In the genomic region with DNA sequence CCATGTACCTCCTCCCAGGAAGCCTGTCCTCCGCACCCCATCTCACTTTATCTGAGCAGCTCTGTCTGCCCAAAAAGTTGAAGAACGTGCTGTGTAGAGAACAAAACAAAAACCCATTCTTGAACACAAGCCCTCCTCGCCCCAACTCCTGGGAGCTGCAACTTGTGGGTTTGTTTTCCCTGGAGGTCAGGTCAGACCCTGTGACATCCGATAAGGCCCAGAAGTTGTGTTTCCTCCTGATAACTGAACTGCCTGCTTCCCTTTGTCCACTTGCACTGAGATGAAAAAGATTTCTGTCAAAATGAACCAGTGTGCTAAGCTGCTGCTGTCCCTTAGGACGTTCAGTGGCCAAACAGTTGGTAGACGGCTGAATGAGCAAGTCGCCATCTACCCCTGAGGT, we compare ENCODE assay signal across 11 mouse cellular contexts. TPM values are rescaled to one million over a fixed set of nuclear protein-coding genes. Genes with fewer than 3 reads are reported as not detected.
A peak's percentile ranks its signal among the peaks of the same experiment; 100 is the strongest.
DNase-seq lines count a peak whose midpoint lies in the region; ATAC-seq and TF ChIP-seq lines count a peak whose summit lies in the region.
"Had no signal": no experiment of that assay in that cellular context is flagged by ENCODE, and none has a peak within 500 bp of the region (broad histone marks: within the 10 kb centered on the region; RNA-seq: fewer than 3 reads in every experiment).

No protein-coding gene starts in this region.

- no peak overlapping the region for H3K9ac ChIP-seq in heart, postnatal 0 days (replicated peaks; ENCODE audit: low read depth, low read length)
- no peak overlapping the region for H3K9ac ChIP-seq in limb, embryonic 13.5 days
- H3K9ac ChIP-seq in midbrain, embryonic 16.5 days (ENCODE audit: low read depth, low read length): peak overlapping the region; percentile 65

- H3K36me3 ChIP-seq in heart, postnatal 0 days (replicated peaks; ENCODE audit: control insufficient read depth, insufficient read depth, low read length): no peaks in the 10 kb centered on the region
- no peaks in the 10 kb centered on the region for H3K36me3 ChIP-seq in forebrain, embryonic 10.5 days (replicated peaks)
- no peaks in the 10 kb centered on the region for H3K36me3 ChIP-seq in limb, embryonic 13.5 days
- H3K36me3 ChIP-seq in midbrain, embryonic 16.5 days (ENCODE audit: control insufficient read depth, insufficient read depth, low read length): no peaks in the 10 kb centered on the region

- intact Hi-C loops in heart, postnatal 36 days (cut with DNase I): no loop called here

- peaks cover 5% of the 10 kb centered on the region for H3K4me1 ChIP-seq in heart, postnatal 0 days (ENCODE audit: control insufficient read depth, insufficient read depth)
- H3K4me1 ChIP-seq in forebrain, embryonic 10.5 days: peaks cover 43% of the 10 kb centered on the region
- H3K4me1 ChIP-seq in limb, embryonic 13.5 days: peaks cover 14% of the 10 kb centered on the region
- peaks cover 15% of the 10 kb centered on the region for H3K4me1 ChIP-seq in midbrain, embryonic 16.5 days (ENCODE audit: control insufficient read depth, insufficient read depth, low read length)

- ATAC-seq in heart, postnatal 0 days (ENCODE audit: insufficient read depth, low read depth): no peak
- ATAC-seq in limb, embryonic 13.5 days (ENCODE audit: low FRiP score, low read depth): no peak
- ATAC-seq in midbrain, embryonic 16.5 days: no peak

- TF ChIP-seq CTCF in heart, postnatal 0 days (IDR thresholded peaks at IDR 0.05; ENCODE audit: low read depth): no peak

- H3K4me3 ChIP-seq in heart, postnatal 0 days (ENCODE audit: low read depth, low read length): peak overlapping the region; percentile 51
- peak overlapping the region; percentile 60 for H3K4me3 ChIP-seq in forebrain, embryonic 10.5 days
- peak overlapping the region; percentile 47 for H3K4me3 ChIP-seq in limb, embryonic 13.5 days
- peak overlapping the region; percentile 44 for H3K4me3 ChIP-seq in midbrain, embryonic 16.5 days (ENCODE audit: low read depth, low read length)

- TF ChIP-seq EP300 in heart, postnatal 0 days (IDR thresholded peaks at IDR 0.05; ENCODE audit: low read depth): no peak

- DNase-seq in heart, postnatal 0 days (ENCODE audit: low spot score): no peak
- no peak for DNase-seq in heart, postnatal 36 days
- DNase-seq in forebrain, embryonic 10.5 days (ENCODE audit: extremely low spot score, low spot score): peak; percentile 19
- no peak for DNase-seq in T-cell, adult 2 months (ENCODE audit: low spot score)
- DNase-seq in right cerebral cortex, postnatal 14 days: no peak
- DNase-seq in left cerebral cortex, adult 11 months (ENCODE audit: low spot score): no peak
- DNase-seq: gastrocnemius, postnatal 10 days; lung, adult 2 months had no signal

- H3K4me2 ChIP-seq in heart, postnatal 0 days (ENCODE audit: low read depth, low read length): peak overlapping the region; percentile 69
- H3K4me2 ChIP-seq in limb, embryonic 13.5 days (replicated peaks): peak overlapping the region; percentile 80
- peak overlapping the region; percentile 75 for H3K4me2 ChIP-seq in midbrain, embryonic 16.5 days (ENCODE audit: low read length)

- 39% methylated on average over 7 of the region's 7 CpGs for WGBS in heart, postnatal 0 days
- WGBS in forebrain, embryonic 10.5 days: 45% methylated on average over 7 of the region's 7 CpGs
- 59% methylated on average over 7 of the region's 7 CpGs for WGBS in limb, embryonic 13.5 days
- WGBS in midbrain, embryonic 16.5 days: 50% methylated on average over 7 of the region's 7 CpGs

- H3K9me3 ChIP-seq in heart, postnatal 0 days (replicated peaks; ENCODE audit: control insufficient read depth, low read length): no peaks in the 10 kb centered on the region
- no peaks in the 10 kb centered on the region; the same call in 1 of the 2 replicates for H3K9me3 ChIP-seq in forebrain, embryonic 10.5 days
- H3K9me3 ChIP-seq in limb, embryonic 13.5 days: peaks cover 4% of the 10 kb centered on the region; the same call in 1 of the 2 replicates
- peaks cover 4% of the 10 kb centered on the region; the same call in 1 of the 2 replicates for H3K9me3 ChIP-seq in midbrain, embryonic 16.5 days (replicated peaks; ENCODE audit: control insufficient read depth, low read length, poor library complexity, severe bottlenecking)

- H3K27me3 ChIP-seq in heart, postnatal 0 days (ENCODE audit: control insufficient read depth, insufficient read depth, low read length): peaks cover 31% of the 10 kb centered on the region
- peaks cover 54% of the 10 kb centered on the region for H3K27me3 ChIP-seq in forebrain, embryonic 10.5 days (ENCODE audit: poor library complexity, severe bottlenecking)
- H3K27me3 ChIP-seq in limb, embryonic 13.5 days: peaks cover 37% of the 10 kb centered on the region
- H3K27me3 ChIP-seq in midbrain, embryonic 16.5 days (ENCODE audit: control insufficient read depth, insufficient read depth, low read depth, low read length): peaks cover 8% of the 10 kb centered on the region

- no peak overlapping the region for H3K27ac ChIP-seq in heart, postnatal 0 days (ENCODE audit: low read depth)
- no peak overlapping the region; the same call in 1 of the 2 replicates for H3K27ac ChIP-seq in forebrain, embryonic 10.5 days
- no peak overlapping the region for H3K27ac ChIP-seq in limb, embryonic 13.5 days
- 0 out of 2 replicates have a peak overlapping the region, but pooled peaks have one; percentile 47 for H3K27ac ChIP-seq in midbrain, embryonic 16.5 days (ENCODE audit: low read length)

RNA-seq across cellular contexts. Expression of gene Slc18a2, which starts 0.9 kb away (rescaled TPM):
- 1.3 and 1.6 TPM in 2 replicates for total RNA-seq in heart, postnatal 0 days (2014; rRNA removed; ENCODE audit: low replicate concordance)
- 4.5 TPM in 2 replicates for polyA plus RNA-seq in heart, postnatal 0 days (2015; fragmentation: Nextera tagmentation; extraction: Ambion mirVana)
- total RNA-seq in heart, postnatal 36 days (2021): under 1 TPM; 0.62 to 0.94 TPM
- polyA plus RNA-seq in forebrain, embryonic 10.5 days (2016; fragmentation: Nextera tagmentation; extraction: Ambion mirVana): 10.8 and 10.9 TPM in 2 replicates
- polyA plus RNA-seq in limb, embryonic 13.5 days (2015; fragmentation: Nextera tagmentation; extraction: Ambion mirVana): 8.5 and 9.1 TPM in 2 replicates
- polyA plus RNA-seq in midbrain, embryonic 16.5 days (2015; fragmentation: Nextera tagmentation; extraction: Ambion mirVana): 28.7 and 30.0 TPM in 2 replicates

RNA-seq across cellular contexts. Expression of gene Kcnk18, which starts 42.6 kb away (rescaled TPM):
- not detected in 2 replicates for total RNA-seq in heart, postnatal 0 days (2014; rRNA removed; ENCODE audit: low replicate concordance)
- not detected in 2 replicates for polyA plus RNA-seq in heart, postnatal 0 days (2015; fragmentation: Nextera tagmentation; extraction: Ambion mirVana)
- total RNA-seq in heart, postnatal 36 days (2021): not detected
- polyA plus RNA-seq in forebrain, embryonic 10.5 days (2016; fragmentation: Nextera tagmentation; extraction: Ambion mirVana): not detected in 2 replicates
- 0.04 TPM in 1 of 2 replicates, not detected in the other for polyA plus RNA-seq in limb, embryonic 13.5 days (2015; fragmentation: Nextera tagmentation; extraction: Ambion mirVana)
- 0.07 TPM in 1 of 2 replicates, not detected in the other for polyA plus RNA-seq in midbrain, embryonic 16.5 days (2015; fragmentation: Nextera tagmentation; extraction: Ambion mirVana)
- total RNA-seq: gastrocnemius, postnatal 10 days had no signal
- polyA plus RNA-seq: lung, adult 2 months; spleen, adult 2 months had no signal
